Mouse (Mus musculus) yolk sac, embryonic 10.5 days (tissue): ENCODE results near the gene Prmt1.

Experiments
- DNase-seq: peaks from one replicate; pipeline ENCODE4 v3.0.0-alpha.2; 2017; ENCODE audit warnings: low spot score

Prmt1 gene

GRCm38 (mm10) chr7:45012824-45013223, 26.5 kb upstream of the Prmt1 start:
- DNase-seq: no peak

GRCm38 (mm10) chr7:45012011-45012410, 25.6 kb upstream of the Prmt1 start:
- no peak for DNase-seq

GRCm38 (mm10) chr7:45008411-45008810, 22.0 kb upstream of the Prmt1 start:
- no peak for DNase-seq

GRCm38 (mm10) chr7:45007846-45008245, 21.5 kb upstream of the Prmt1 start:
- DNase-seq: no peak

- DNase-seq: no peak
Measured at GRCm38 (mm10) chr7:45007141-45007540, 20.8 kb upstream of the Prmt1 start.

GRCm38 (mm10) chr7:45006503-45006902, 20.1 kb upstream of the Prmt1 start:
- no peak for DNase-seq

- DNase-seq: no peak
Measured at GRCm38 (mm10) chr7:45005321-45005992, 19.1 kb upstream of the Prmt1 start.

- DNase-seq: no peak
Measured at GRCm38 (mm10) chr7:45004546-45004945, 18.2 kb upstream of the Prmt1 start.

- no peak for DNase-seq
Measured at GRCm38 (mm10) chr7:45002440-45002839, 16.1 kb upstream of the Prmt1 start.

GRCm38 (mm10) chr7:45000539-45001114, 14.3 kb upstream of the Prmt1 start:
- no peak for DNase-seq

GRCm38 (mm10) chr7:44999753-45000152, 13.4 kb upstream of the Prmt1 start:
- no peak for DNase-seq

GRCm38 (mm10) chr7:44998501-44998955, 12.2 kb upstream of the Prmt1 start, which contains the start of gene Bcl2l12:
Gene Bcl2l12 (minus strand): TSS chr7:44998712.
- peak; percentile 57 for DNase-seq

GRCm38 (mm10) chr7:44997940-44998428, 11.6 kb upstream of the Prmt1 start:
- DNase-seq: no peak

- DNase-seq: peak; percentile 97
Measured at GRCm38 (mm10) chr7:44997231-44997939, 11.0 kb upstream of the Prmt1 start, which contains the start of gene Irf3. Gene Irf3 (plus strand): TSS chr7:44997648.

GRCm38 (mm10) chr7:44996672-44997071, 10.3 kb upstream of the Prmt1 start:
- DNase-seq: no peak

GRCm38 (mm10) chr7:44986879-44987718, 731 bp upstream of the Prmt1 start:
- peak; percentile 90 for DNase-seq

GRCm38 (mm10) chr7:44985595-44986191, 675 bp downstream of the Prmt1 start:
- DNase-seq: peak; percentile 88

- no peak for DNase-seq
Measured at GRCm38 (mm10) chr7:44984833-44985164, 1.6 kb downstream of the Prmt1 start.

GRCm38 (mm10) chr7:44983944-44984832, 2.2 kb downstream of the Prmt1 start:
- DNase-seq: no peak

GRCm38 (mm10) chr7:44983085-44983484, 3.3 kb downstream of the Prmt1 start:
- peak; percentile 65 for DNase-seq

GRCm38 (mm10) chr7:44981539-44981938, 4.8 kb downstream of the Prmt1 start:
- DNase-seq: no peak
